Mouse (Mus musculus): Measurements from ENCODE around the gene Stxbp6. TPM values are rescaled to one million over a fixed set of nuclear protein-coding genes. Genes with fewer than 3 reads are reported as not detected.

The Stxbp6 gene
- polyA plus RNA-seq, 1 experiment from 2014 or later, result 15.9 TPM

DNA sequence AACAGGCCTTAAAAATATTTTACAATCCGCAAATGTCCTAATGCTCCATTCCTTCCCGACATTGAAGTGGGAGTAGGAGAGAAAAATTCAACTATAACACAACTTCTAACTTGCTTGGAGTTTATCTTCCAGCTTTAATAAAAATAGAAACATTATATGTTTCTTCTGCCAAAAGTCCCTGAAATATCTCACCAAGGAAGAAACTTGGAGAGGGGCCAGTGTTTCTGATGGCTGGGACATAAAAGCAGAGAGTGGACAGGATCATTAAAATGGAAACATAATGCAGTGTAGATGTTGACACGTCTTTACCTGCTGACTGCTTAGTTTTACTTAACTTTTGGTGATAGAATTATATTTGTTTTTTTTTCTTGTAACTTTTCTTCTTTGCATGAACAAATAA lies 99.2 kb downstream of the Stxbp6 start:
- no peak for DNase-seq (ENCODE audit: extremely low spot score, low spot score)

GRCm38 (mm10) chr12:44971477-44971876 lies 103.0 kb downstream of the Stxbp6 start:
- H3K36me3 ChIP-seq (replicated peaks), result no peaks in the 10 kb centered on the region
- no peaks in the 10 kb centered on the region for H3K27me3 ChIP-seq (ENCODE audit: poor library complexity, severe bottlenecking)
- H3K27ac ChIP-seq, result no peak overlapping the region
- WGBS, result 91% methylated on average over 2 of the region's 2 CpGs
- DNase-seq (ENCODE audit: extremely low spot score, low spot score), result no peak
- no peak overlapping the region for H3K4me3 ChIP-seq
- no peaks in the 10 kb centered on the region for H3K4me1 ChIP-seq
- no peaks in the 10 kb centered on the region for H3K9me3 ChIP-seq

More for the DNA sequence above, 99.2 kb downstream of the Stxbp6 start:
- 93% methylated on average over 3 of the region's 3 CpGs for WGBS
- H3K27ac ChIP-seq, result no peak overlapping the region
- H3K9me3 ChIP-seq, result no peaks in the 10 kb centered on the region
- H3K4me3 ChIP-seq, result no peak overlapping the region
- peaks cover 3% of the 10 kb centered on the region; the same call in 1 of the 2 replicates for H3K4me1 ChIP-seq
- H3K27me3 ChIP-seq (ENCODE audit: poor library complexity, severe bottlenecking), result no peaks in the 10 kb centered on the region
- H3K36me3 ChIP-seq (replicated peaks), result no peaks in the 10 kb centered on the region

DNA sequence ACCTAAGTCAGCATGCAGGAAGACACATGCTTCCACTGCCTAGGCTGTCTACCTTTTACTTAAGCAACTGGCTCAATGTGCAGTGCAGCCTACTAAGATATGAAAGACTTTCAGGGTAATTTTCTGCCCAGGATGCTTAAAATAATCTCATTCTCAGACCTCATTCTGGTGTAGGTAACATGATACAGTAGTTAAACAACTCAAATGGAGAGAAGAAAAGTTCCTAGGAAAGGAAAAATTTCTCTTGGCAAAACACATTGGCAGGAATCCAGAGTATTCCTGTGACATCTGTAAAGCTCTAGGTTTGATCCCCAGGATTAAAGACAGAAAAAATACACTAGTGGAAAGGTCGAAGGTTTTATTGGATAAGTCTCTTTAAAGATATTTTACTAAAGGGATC lies 107.1 kb downstream of the Stxbp6 start:
- Histone ChIP-seq H3K9me3 (no peaks in the 10 kb centered on the region), H3K4me3 (no peak overlapping the region), H3K36me3 (replicated peaks) (no peaks in the 10 kb centered on the region), H3K27ac (no peak overlapping the region), H3K27me3 (ENCODE audit: poor library complexity, severe bottlenecking) (no peaks in the 10 kb centered on the region), H3K4me1 (no peaks in the 10 kb centered on the region)
- whole genome bisulfite sequencing, result 83% methylated on average over 1 of the region's 1 CpGs
- no peak for DNase-seq (ENCODE audit: extremely low spot score, low spot score)

DNA sequence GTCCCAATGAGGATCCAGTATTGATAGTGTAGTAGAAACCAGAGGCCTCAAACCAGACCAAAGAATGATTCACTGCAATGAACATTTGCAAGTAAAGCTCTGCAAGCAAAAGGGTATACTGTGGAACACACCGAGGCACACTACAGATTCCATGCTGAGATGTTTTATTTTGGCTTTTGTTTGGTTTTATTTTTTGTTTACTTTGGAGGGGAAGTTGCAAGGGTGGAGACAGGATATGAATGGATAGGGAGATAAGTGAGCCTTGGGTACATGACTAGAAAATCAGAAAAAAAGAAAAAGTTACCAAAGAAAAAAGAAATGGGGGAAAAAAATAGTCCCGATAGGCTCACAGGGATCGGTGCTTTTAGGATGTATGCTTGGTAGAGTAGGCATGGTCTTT lies 117.0 kb downstream of the Stxbp6 start:
- Histone ChIP-seq H3K27me3 (ENCODE audit: poor library complexity, severe bottlenecking) (no peaks in the 10 kb centered on the region), H3K4me1 (no peaks in the 10 kb centered on the region), H3K4me3 (no peak overlapping the region), H3K36me3 (replicated peaks) (no peaks in the 10 kb centered on the region), H3K9me3 (no peaks in the 10 kb centered on the region), H3K27ac (no peak overlapping the region)
- WGBS, result 93% methylated on average over 3 of the region's 3 CpGs
- no peak for DNase-seq (ENCODE audit: extremely low spot score, low spot score)

DNA sequence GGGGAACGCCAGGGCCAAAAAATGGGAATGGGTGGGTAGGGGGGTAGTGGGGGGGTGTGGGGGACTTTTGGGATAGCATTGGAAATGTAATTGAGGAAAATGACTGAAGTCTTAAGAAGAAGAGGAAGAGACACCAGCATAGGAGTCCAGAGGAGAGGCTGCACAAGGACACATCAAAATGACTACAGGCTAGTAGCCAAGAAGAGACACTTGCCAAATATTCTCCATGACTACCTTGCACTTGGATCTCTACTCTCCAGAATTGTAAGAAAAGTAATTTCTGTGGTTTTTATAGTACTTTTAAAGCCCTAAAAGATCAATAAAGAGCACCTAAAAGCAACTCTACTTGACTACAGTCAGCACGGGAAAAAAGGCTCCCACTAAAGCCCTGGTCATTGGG lies 121.4 kb downstream of the Stxbp6 start:
- no peaks in the 10 kb centered on the region for H3K4me1 ChIP-seq
- no peak overlapping the region for H3K27ac ChIP-seq
- no peaks in the 10 kb centered on the region for H3K9me3 ChIP-seq
- no peak for DNase-seq (ENCODE audit: extremely low spot score, low spot score)
- no peaks in the 10 kb centered on the region for H3K27me3 ChIP-seq (ENCODE audit: poor library complexity, severe bottlenecking)
- no peaks in the 10 kb centered on the region for H3K36me3 ChIP-seq (replicated peaks)
- no peak overlapping the region for H3K4me3 ChIP-seq
- WGBS, result 85% methylated on average over 2 of the region's 2 CpGs

- Histone ChIP-seq H3K4me1 (no peaks in the 10 kb centered on the region), H3K27ac (no peak overlapping the region), H3K9me3 (no peaks in the 10 kb centered on the region), H3K4me3 (no peak overlapping the region), H3K27me3 (ENCODE audit: poor library complexity, severe bottlenecking) (no peaks in the 10 kb centered on the region), H3K36me3 (replicated peaks) (no peaks in the 10 kb centered on the region)
- WGBS, result 94% methylated on average over 3 of the region's 3 CpGs
- DNase-seq (ENCODE audit: extremely low spot score, low spot score), result no peak
Measured at GRCm38 (mm10) chr12:44952072-44952471, 122.4 kb downstream of the Stxbp6 start.

- WGBS, result 92% methylated on average over 2 of the region's 2 CpGs
- Histone ChIP-seq H3K4me3 (no peak overlapping the region), H3K4me1 (no peaks in the 10 kb centered on the region), H3K9me3 (no peaks in the 10 kb centered on the region), H3K27ac (no peak overlapping the region), H3K27me3 (ENCODE audit: poor library complexity, severe bottlenecking) (no peaks in the 10 kb centered on the region), H3K36me3 (replicated peaks) (no peaks in the 10 kb centered on the region)
- no peak for DNase-seq (ENCODE audit: extremely low spot score, low spot score)
Measured at GRCm38 (mm10) chr12:44950559-44950958, 124.0 kb downstream of the Stxbp6 start.

GRCm38 (mm10) chr12:44947823-44948222 lies 126.7 kb downstream of the Stxbp6 start:
- Histone ChIP-seq H3K4me3 (no peak overlapping the region), H3K4me1 (no peaks in the 10 kb centered on the region), H3K36me3 (replicated peaks) (no peaks in the 10 kb centered on the region), H3K27me3 (ENCODE audit: poor library complexity, severe bottlenecking) (no peaks in the 10 kb centered on the region), H3K9me3 (no peaks in the 10 kb centered on the region), H3K27ac (no peak overlapping the region)
- DNase-seq (ENCODE audit: extremely low spot score, low spot score), result no peak
- WGBS, result 91% methylated on average over 5 of the region's 5 CpGs

DNA sequence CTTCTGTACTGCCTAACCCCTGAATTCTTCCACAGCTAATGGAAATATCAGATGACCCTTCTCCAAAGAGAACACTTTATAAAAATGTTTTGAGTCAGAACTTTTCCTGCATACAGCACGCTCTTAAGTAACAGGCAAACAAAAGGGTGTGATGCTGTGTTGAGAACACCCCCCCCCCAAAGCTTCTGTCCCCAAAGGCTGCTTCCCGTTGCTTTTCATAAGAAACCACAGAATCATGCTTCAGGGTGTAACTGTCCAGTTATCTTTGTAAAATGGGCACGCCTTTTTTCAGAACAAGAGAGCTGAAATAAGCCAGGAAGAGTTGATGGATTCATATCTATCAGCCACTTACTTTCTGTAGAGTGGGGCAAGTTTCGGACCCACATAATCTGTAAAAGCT lies 134.2 kb downstream of the Stxbp6 start:
- DNase-seq (ENCODE audit: extremely low spot score, low spot score), result no peak
- Histone ChIP-seq H3K9me3 (no peaks in the 10 kb centered on the region), H3K4me3 (no peak overlapping the region), H3K4me1 (no peaks in the 10 kb centered on the region), H3K36me3 (replicated peaks) (no peaks in the 10 kb centered on the region), H3K27ac (no peak overlapping the region), H3K27me3 (ENCODE audit: poor library complexity, severe bottlenecking) (no peaks in the 10 kb centered on the region)
- 91% methylated on average over 4 of the region's 4 CpGs for WGBS

GRCm38 (mm10) chr12:44939106-44939505 lies 135.4 kb downstream of the Stxbp6 start:
- no peak overlapping the region for H3K4me3 ChIP-seq
- H3K27me3 ChIP-seq (ENCODE audit: poor library complexity, severe bottlenecking), result no peaks in the 10 kb centered on the region
- H3K9me3 ChIP-seq, result no peaks in the 10 kb centered on the region
- WGBS, result 87% methylated on average over 8 of the region's 8 CpGs
- no peaks in the 10 kb centered on the region for H3K4me1 ChIP-seq
- H3K36me3 ChIP-seq (replicated peaks), result no peaks in the 10 kb centered on the region
- H3K27ac ChIP-seq, result no peak overlapping the region
- DNase-seq (ENCODE audit: extremely low spot score, low spot score), result no peak

DNA sequence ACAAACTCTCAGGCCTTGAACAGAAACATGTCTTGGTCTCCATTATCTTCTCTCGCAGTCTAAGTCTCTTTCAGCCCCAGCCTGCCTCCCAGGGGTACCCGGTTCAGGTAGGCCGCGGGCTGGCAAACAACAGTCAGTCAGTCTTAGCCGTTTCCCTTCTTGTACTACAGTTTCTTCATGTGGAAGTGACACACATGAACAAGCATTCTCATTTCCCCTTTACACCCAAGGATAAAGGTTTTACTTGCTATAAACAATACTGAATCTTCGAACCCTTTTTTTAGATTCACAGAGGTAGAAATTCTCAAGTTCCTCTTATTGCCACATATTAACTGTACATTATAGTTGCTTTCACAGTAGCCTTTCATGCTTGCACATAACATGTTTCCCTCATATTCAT lies 141.6 kb downstream of the Stxbp6 start:
- Histone ChIP-seq H3K9me3 (no peaks in the 10 kb centered on the region), H3K27ac (no peak overlapping the region), H3K36me3 (replicated peaks) (no peaks in the 10 kb centered on the region), H3K4me1 (peaks cover 6% of the 10 kb centered on the region), H3K27me3 (ENCODE audit: poor library complexity, severe bottlenecking) (no peaks in the 10 kb centered on the region), H3K4me3 (no peak overlapping the region)
- 89% methylated on average over 6 of the region's 6 CpGs for WGBS
- no peak for DNase-seq (ENCODE audit: extremely low spot score, low spot score)

- H3K4me1 ChIP-seq, result peaks cover 6% of the 10 kb centered on the region
- H3K27me3 ChIP-seq (ENCODE audit: poor library complexity, severe bottlenecking), result no peaks in the 10 kb centered on the region
- no peak overlapping the region for H3K27ac ChIP-seq
- no peak overlapping the region for H3K4me3 ChIP-seq
- DNase-seq (ENCODE audit: extremely low spot score, low spot score), result no peak
- no peaks in the 10 kb centered on the region for H3K9me3 ChIP-seq
- WGBS, result 86% methylated on average over 7 of the region's 7 CpGs
- no peaks in the 10 kb centered on the region for H3K36me3 ChIP-seq (replicated peaks)
Measured at GRCm38 (mm10) chr12:44931716-44932115, 142.8 kb downstream of the Stxbp6 start.

DNA sequence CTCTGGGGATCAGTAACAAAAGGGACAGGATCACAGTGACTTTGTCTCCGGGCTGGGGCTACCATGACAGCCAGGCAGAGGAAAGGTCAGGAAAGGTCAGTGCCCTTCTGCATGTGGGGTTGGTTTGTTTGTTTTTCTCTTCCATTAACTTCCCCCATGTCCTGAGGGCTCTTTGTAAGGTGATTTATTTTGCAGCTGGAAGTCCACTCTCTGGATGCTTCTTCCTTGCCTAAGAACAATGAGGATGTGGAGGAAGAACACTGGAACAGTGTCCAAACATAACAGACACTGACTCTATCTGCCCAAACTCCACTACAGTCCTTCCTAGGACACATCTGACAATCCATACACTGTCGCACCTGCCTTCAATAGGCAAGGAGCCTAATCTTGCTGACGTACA lies 146.1 kb downstream of the Stxbp6 start:
- Histone ChIP-seq H3K9me3 (no peaks in the 10 kb centered on the region), H3K4me1 (peaks cover 10% of the 10 kb centered on the region), H3K36me3 (replicated peaks) (no peaks in the 10 kb centered on the region), H3K27me3 (ENCODE audit: poor library complexity, severe bottlenecking) (no peaks in the 10 kb centered on the region), H3K27ac (no peak overlapping the region), H3K4me3 (no peak overlapping the region)
- WGBS, result 36% methylated on average over 3 of the region's 3 CpGs
- no peak for DNase-seq (ENCODE audit: extremely low spot score, low spot score)

GRCm38 (mm10) chr12:44925901-44926300 lies 148.6 kb downstream of the Stxbp6 start:
- Histone ChIP-seq H3K4me3 (no peak overlapping the region), H3K4me1 (peaks cover 10% of the 10 kb centered on the region), H3K27ac (no peak overlapping the region), H3K27me3 (ENCODE audit: poor library complexity, severe bottlenecking) (no peaks in the 10 kb centered on the region), H3K36me3 (replicated peaks) (no peaks in the 10 kb centered on the region), H3K9me3 (no peaks in the 10 kb centered on the region)
- DNase-seq (ENCODE audit: extremely low spot score, low spot score), result no peak
- WGBS, result 74% methylated on average over 3 of the region's 3 CpGs
